Mouse (Mus musculus) E14TG2a.4 (cell line): Measurements from ENCODE around the gene Srgap2.

ENCODE experiments used
- H3K27me3 ChIP-seq: 2 replicates; pipeline ENCODE4 v1.6.1; 2014; ENCODE audit warnings: low read length, control low read depth; ENCODE audit not compliant: insufficient read depth
- H3K36me3 ChIP-seq: 2 replicates; pipeline ENCODE4 v1.6.1; 2014; ENCODE audit warnings: low read length, control low read depth; ENCODE audit not compliant: insufficient read depth
- H3K4me1 ChIP-seq: replicated peaks from 2 replicates; pipeline ENCODE4 v1.6.1; 2014; ENCODE audit warnings: low read depth, low read length, control low read depth
- H3K4me3 ChIP-seq: replicated peaks from 2 replicates; pipeline ENCODE4 v1.5.1; 2014; ENCODE audit warnings: mild to moderate bottlenecking, low read length
- H3K9me3 ChIP-seq: 2 replicates; pipeline ENCODE4 v1.6.1; 2014; ENCODE audit warnings: low read length, control low read depth
- CTCF ChIP-seq: conservative IDR thresholded peaks from 2 replicates; pipeline ENCODE4 v1.5.1; 2014; ENCODE audit warnings: low read length
- NANOG ChIP-seq: IDR thresholded peaks from 2 replicates; pipeline ENCODE4 v1.6.1; 2014; ENCODE audit warnings: borderline replicate concordance, low read length, mixed read lengths
- POU5F1 ChIP-seq: IDR thresholded peaks from 2 replicates; pipeline ENCODE4 v1.6.1; 2014; ENCODE audit warnings: low read length, borderline replicate concordance

The Srgap2 gene

GRCm38 (mm10) chr1:131357213-131357612, 169.9 kb downstream of the Srgap2 start:
- Histone ChIP-seq H3K36me3 (peaks cover 61% of the 10 kb centered on the region), H3K9me3 (no peaks in the 10 kb centered on the region), H3K27me3 (no peaks in the 10 kb centered on the region), H3K4me1 (no peaks in the 10 kb centered on the region), H3K4me3 (no peak overlapping the region)
- no peak for TF ChIP-seq NANOG
- no peak for TF ChIP-seq CTCF
- TF ChIP-seq POU5F1 = no peak

GRCm38 (mm10) chr1:131351436-131351835, 175.7 kb downstream of the Srgap2 start:
- no peaks in the 10 kb centered on the region for H3K4me1 ChIP-seq
- no peak overlapping the region for H3K4me3 ChIP-seq
- no peaks in the 10 kb centered on the region for H3K9me3 ChIP-seq
- no peaks in the 10 kb centered on the region for H3K27me3 ChIP-seq
- H3K36me3 ChIP-seq = peaks cover 79% of the 10 kb centered on the region
- TF ChIP-seq POU5F1 = no peak
- TF ChIP-seq NANOG = no peak
- TF ChIP-seq CTCF = no peak

GRCm38 (mm10) chr1:131349993-131350510, 177.1 kb downstream of the Srgap2 start:
- Histone ChIP-seq H3K4me3 (no peak overlapping the region), H3K27me3 (no peaks in the 10 kb centered on the region), H3K4me1 (no peaks in the 10 kb centered on the region), H3K36me3 (peaks cover 79% of the 10 kb centered on the region), H3K9me3 (no peaks in the 10 kb centered on the region)
- TF ChIP-seq NANOG (no peak), CTCF (no peak), POU5F1 (no peak)

- Histone ChIP-seq H3K9me3 (no peaks in the 10 kb centered on the region), H3K4me1 (no peaks in the 10 kb centered on the region), H3K36me3 (peaks cover 79% of the 10 kb centered on the region), H3K27me3 (no peaks in the 10 kb centered on the region), H3K4me3 (no peak overlapping the region)
- no peak for TF ChIP-seq POU5F1
- TF ChIP-seq NANOG = no peak
- TF ChIP-seq CTCF = no peak
Measured at GRCm38 (mm10) chr1:131347708-131348107, 179.4 kb downstream of the Srgap2 start.

GRCm38 (mm10) chr1:131346916-131347555, 180.1 kb downstream of the Srgap2 start:
- Histone ChIP-seq H3K27me3 (no peaks in the 10 kb centered on the region), H3K4me1 (no peaks in the 10 kb centered on the region), H3K9me3 (no peaks in the 10 kb centered on the region), H3K36me3 (peaks cover 76% of the 10 kb centered on the region), H3K4me3 (no peak overlapping the region)
- no peak for TF ChIP-seq POU5F1
- no peak for TF ChIP-seq CTCF
- no peak for TF ChIP-seq NANOG

- H3K36me3 ChIP-seq = peaks cover 77% of the 10 kb centered on the region
- H3K27me3 ChIP-seq = no peaks in the 10 kb centered on the region
- H3K9me3 ChIP-seq = no peaks in the 10 kb centered on the region
- H3K4me1 ChIP-seq = no peaks in the 10 kb centered on the region
- no peak for TF ChIP-seq POU5F1
- TF ChIP-seq NANOG = no peak
- no peak for TF ChIP-seq CTCF
- H3K4me3 ChIP-seq = no peak overlapping the region
Measured at GRCm38 (mm10) chr1:131345422-131346419, 181.4 kb downstream of the Srgap2 start.

GRCm38 (mm10) chr1:131344691-131345090, 182.5 kb downstream of the Srgap2 start:
- H3K4me1 ChIP-seq = no peaks in the 10 kb centered on the region
- H3K4me3 ChIP-seq = no peak overlapping the region
- peaks cover 74% of the 10 kb centered on the region for H3K36me3 ChIP-seq
- no peaks in the 10 kb centered on the region for H3K9me3 ChIP-seq
- no peaks in the 10 kb centered on the region for H3K27me3 ChIP-seq
- TF ChIP-seq CTCF = no peak
- no peak for TF ChIP-seq NANOG
- TF ChIP-seq POU5F1 = no peak

- no peaks in the 10 kb centered on the region for H3K27me3 ChIP-seq
- H3K9me3 ChIP-seq = no peaks in the 10 kb centered on the region
- H3K36me3 ChIP-seq = peaks cover 79% of the 10 kb centered on the region
- TF ChIP-seq POU5F1 = no peak
- no peak for TF ChIP-seq NANOG
- TF ChIP-seq CTCF = no peak
- H3K4me3 ChIP-seq = no peak overlapping the region
- H3K4me1 ChIP-seq = no peaks in the 10 kb centered on the region
Measured at GRCm38 (mm10) chr1:131336017-131336416, 191.1 kb downstream of the Srgap2 start.
